Mouse (Mus musculus): ENCODE measurements around the gene Rnpep. TPM values are rescaled to one million over a fixed set of nuclear protein-coding genes. Genes with fewer than 3 reads are reported as not detected.
"Not testable (repeated sequence)": the region's sequence is repeated elsewhere in the genome, so short reads cannot be mapped to it uniquely, and the experiment has no call there.

The Rnpep gene
- polyA plus RNA-seq, 1 experiment from 2014 or later = 61.0 TPM

GRCm38 (mm10) chr1:135258380-135259127 is 25.3 kb downstream of the Rnpep start, which contains the start of gene Elf3:
TSS of gene Elf3 (minus strand) at chr1:135258568.
- Histone ChIP-seq H3K9ac (peak within 1 kb of the TSS; percentile 58), H3K36me3 (peaks cover 23% of the 10 kb centered on the region), H3K4me1 (replicated peaks) (peaks cover 28% of the 10 kb centered on the region), H3K27ac (ENCODE audit: poor library complexity, severe bottlenecking) (no peak within 1 kb of the TSS), H3K9me3 (replicated peaks) (no peaks in the 10 kb centered on the region), H3K4me3 (peak within 1 kb of the TSS; percentile 31), H3K27me3 (replicated peaks) (peaks cover 41% of the 10 kb centered on the region), H3K4me2 (peak within 1 kb of the TSS; percentile 71)
- peak; percentile 54 for ATAC-seq (ENCODE audit: insufficient number of reproducible peaks, low FRiP score)
- WGBS = 9% methylated on average over 19 of the region's 19 CpGs

DNA sequence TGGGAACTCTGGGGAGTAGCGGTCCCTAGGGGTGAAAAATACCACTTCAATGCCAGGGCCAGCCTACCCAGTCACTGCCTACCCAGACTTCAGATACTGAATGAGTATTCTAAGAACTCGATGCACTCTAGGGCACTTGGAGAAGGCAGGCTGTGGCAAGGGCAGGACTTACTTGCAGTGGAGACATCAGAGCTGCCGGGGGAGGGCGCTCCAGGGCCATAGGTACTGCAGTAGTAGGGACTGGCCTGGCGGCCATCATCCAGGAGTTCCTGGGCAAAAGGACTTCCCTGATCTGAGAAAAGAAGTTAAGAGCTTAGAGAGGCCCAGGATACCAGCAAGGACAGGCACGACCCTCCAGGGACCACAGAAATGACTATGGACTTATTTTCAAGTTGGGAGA is 27.6 kb downstream of the Rnpep start:
- Histone ChIP-seq H3K4me2 (no peak overlapping the region), H3K27me3 (replicated peaks) (peaks cover 44% of the 10 kb centered on the region), H3K27ac (ENCODE audit: poor library complexity, severe bottlenecking) (no peak overlapping the region), H3K9ac (no peak overlapping the region), H3K4me1 (replicated peaks) (peaks cover 31% of the 10 kb centered on the region), H3K9me3 (replicated peaks) (no peaks in the 10 kb centered on the region), H3K4me3 (no peak overlapping the region), H3K36me3 (0 out of 2 replicates have a peak, but pooled peaks cover under 1% of the 10 kb centered on the region)
- ATAC-seq (ENCODE audit: insufficient number of reproducible peaks, low FRiP score) = no peak
- 73% methylated on average over 6 of the region's 6 CpGs for WGBS

DNA sequence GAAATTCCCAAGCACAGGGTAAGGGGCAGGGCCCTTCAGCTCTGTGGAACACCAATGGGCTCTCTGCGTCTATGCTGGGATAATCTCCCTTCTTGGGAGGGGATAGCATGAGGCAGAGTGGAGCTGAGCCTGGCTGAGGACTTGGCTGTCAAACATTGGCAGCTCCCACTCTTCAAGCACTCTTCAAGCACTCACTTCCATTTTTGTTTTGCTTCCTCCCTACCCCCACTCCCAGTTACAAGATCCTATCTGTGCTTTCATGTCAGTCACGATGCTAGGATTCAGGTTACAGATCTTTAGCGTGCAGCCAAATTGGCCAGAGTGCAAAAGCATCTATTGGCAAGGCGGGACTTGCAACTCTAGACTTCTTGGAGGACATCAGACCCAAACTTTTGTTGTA is 31.0 kb downstream of the Rnpep start:
- Histone ChIP-seq H3K36me3 (no peaks in the 10 kb centered on the region), H3K9me3 (replicated peaks) (no peaks in the 10 kb centered on the region), H3K9ac (no peak overlapping the region), H3K4me2 (no peak overlapping the region), H3K27ac (ENCODE audit: poor library complexity, severe bottlenecking) (no peak overlapping the region), H3K27me3 (replicated peaks) (peaks cover 75% of the 10 kb centered on the region), H3K4me1 (replicated peaks) (peaks cover 16% of the 10 kb centered on the region; the same call in 1 of the 2 replicates), H3K4me3 (no peak overlapping the region)
- ATAC-seq (ENCODE audit: insufficient number of reproducible peaks, low FRiP score) = no peak
- WGBS = 28% methylated on average over 4 of the region's 4 CpGs

- Histone ChIP-seq H3K9me3 (replicated peaks) (no peaks in the 10 kb centered on the region), H3K4me2 (no peak overlapping the region), H3K27me3 (replicated peaks) (peaks cover 75% of the 10 kb centered on the region), H3K27ac (ENCODE audit: poor library complexity, severe bottlenecking) (no peak overlapping the region), H3K4me1 (replicated peaks) (peaks cover 16% of the 10 kb centered on the region; the same call in 1 of the 2 replicates), H3K36me3 (no peaks in the 10 kb centered on the region), H3K9ac (no peak overlapping the region), H3K4me3 (no peak overlapping the region)
- ATAC-seq (ENCODE audit: insufficient number of reproducible peaks, low FRiP score) = no peak
- 84% methylated on average over 8 of the region's 8 CpGs for WGBS
These were observed 32.5 kb downstream of the Rnpep start for GRCm38 (mm10) chr1:135251405-135251804.

- no peak overlapping the region for H3K27ac ChIP-seq (ENCODE audit: poor library complexity, severe bottlenecking)
- H3K4me2 ChIP-seq = no peak overlapping the region
- ATAC-seq (ENCODE audit: insufficient number of reproducible peaks, low FRiP score) = peak; percentile 68; the same call in 1 of the 2 replicates
- no peak overlapping the region for H3K9ac ChIP-seq
- H3K4me3 ChIP-seq = no peak overlapping the region
- H3K36me3 ChIP-seq = no peaks in the 10 kb centered on the region
- H3K27me3 ChIP-seq (replicated peaks) = peaks cover 71% of the 10 kb centered on the region
- 49% methylated on average over 2 of the region's 3 CpGs for WGBS
- peaks cover 16% of the 10 kb centered on the region; the same call in 1 of the 2 replicates for H3K4me1 ChIP-seq (replicated peaks)
- no peaks in the 10 kb centered on the region for H3K9me3 ChIP-seq (replicated peaks)
These were observed 33.2 kb downstream of the Rnpep start for GRCm38 (mm10) chr1:135250706-135251105.

DNA sequence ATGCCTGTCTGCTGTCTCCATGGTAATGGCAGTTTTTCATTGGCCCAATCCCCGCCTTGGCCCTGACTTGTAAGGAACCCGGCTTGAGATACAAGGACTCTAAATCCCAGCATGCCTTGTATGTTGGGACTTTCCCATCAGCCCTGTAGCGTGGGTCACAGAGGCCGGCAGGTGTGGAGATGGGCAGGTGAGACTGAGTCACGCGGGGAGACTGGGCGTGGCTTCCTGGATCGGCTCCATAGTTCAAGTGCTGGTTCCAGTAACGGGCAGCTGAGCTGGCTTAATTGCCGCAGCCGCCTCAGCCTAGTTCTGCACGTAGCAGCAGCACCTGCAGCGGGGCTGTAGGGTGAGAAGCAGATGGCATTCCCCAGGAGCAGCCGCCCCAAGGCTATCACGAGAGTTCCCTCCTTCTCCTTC is 35.4 kb downstream of the Rnpep start:
- peaks cover 51% of the 10 kb centered on the region for H3K27me3 ChIP-seq (replicated peaks)
- H3K4me3 ChIP-seq = no peak overlapping the region
- ATAC-seq (ENCODE audit: insufficient number of reproducible peaks, low FRiP score) = no peak
- no peaks in the 10 kb centered on the region for H3K9me3 ChIP-seq (replicated peaks)
- peaks cover 16% of the 10 kb centered on the region; the same call in 1 of the 2 replicates for H3K4me1 ChIP-seq (replicated peaks)
- 12% methylated on average over 15 of the region's 15 CpGs for WGBS
- peak overlapping the region; percentile 41 for H3K4me2 ChIP-seq
- H3K27ac ChIP-seq (ENCODE audit: poor library complexity, severe bottlenecking) = no peak overlapping the region
- no peaks in the 10 kb centered on the region for H3K36me3 ChIP-seq
- H3K9ac ChIP-seq = no peak overlapping the region

GRCm38 (mm10) chr1:135244014-135244413 is 39.9 kb downstream of the Rnpep start:
- H3K4me3 ChIP-seq = no peak overlapping the region
- H3K4me2 ChIP-seq = no peak overlapping the region
- no peak overlapping the region for H3K9ac ChIP-seq
- 73% methylated on average over 8 of the region's 8 CpGs for WGBS
- peaks cover 26% of the 10 kb centered on the region for H3K27me3 ChIP-seq (replicated peaks)
- ATAC-seq (ENCODE audit: insufficient number of reproducible peaks, low FRiP score) = no peak
- H3K9me3 ChIP-seq (replicated peaks) = no peaks in the 10 kb centered on the region
- 0 out of 2 replicates have a peak, but pooled peaks cover 4% of the 10 kb centered on the region for H3K4me1 ChIP-seq (replicated peaks)
- H3K36me3 ChIP-seq = no peaks in the 10 kb centered on the region
- no peak overlapping the region for H3K27ac ChIP-seq (ENCODE audit: poor library complexity, severe bottlenecking)

DNA sequence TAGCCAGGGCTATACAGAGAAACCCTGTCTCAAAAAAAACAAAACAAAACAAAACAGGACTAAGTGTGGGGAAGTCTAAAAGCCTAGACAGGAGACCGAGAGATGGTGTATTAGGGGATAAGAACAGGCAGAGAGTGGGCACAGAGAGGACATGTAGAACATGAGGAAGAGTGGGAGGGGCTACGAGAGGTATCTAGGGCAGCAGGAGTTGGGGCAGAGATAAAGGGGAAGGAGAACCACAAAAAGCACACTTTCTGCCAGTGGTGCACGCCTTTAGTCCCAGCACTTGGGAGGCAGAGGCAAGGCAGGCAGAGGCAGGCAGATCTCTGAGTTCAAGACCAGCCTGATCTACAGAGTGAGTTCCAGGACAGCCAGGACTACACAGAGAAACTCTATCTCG is 43.7 kb downstream of the Rnpep start:
- H3K27ac ChIP-seq (ENCODE audit: poor library complexity, severe bottlenecking); H3K4me2 ChIP-seq; ATAC-seq (ENCODE audit: insufficient number of reproducible peaks, low FRiP score); H3K27me3 ChIP-seq (replicated peaks); H3K9ac ChIP-seq; H3K36me3 ChIP-seq; H3K4me1 ChIP-seq (replicated peaks); H3K9me3 ChIP-seq (replicated peaks); H3K4me3 ChIP-seq: not testable (repeated sequence)
- 63% methylated on average over 4 of the region's 4 CpGs for WGBS

- H3K4me1 ChIP-seq (replicated peaks) = no peaks in the 10 kb centered on the region
- WGBS = 65% methylated on average over 12 of the region's 12 CpGs
- H3K9me3 ChIP-seq (replicated peaks) = no peaks in the 10 kb centered on the region
- no peak overlapping the region for H3K4me2 ChIP-seq
- no peak overlapping the region for H3K9ac ChIP-seq
- peaks cover 4% of the 10 kb centered on the region for H3K27me3 ChIP-seq (replicated peaks)
- no peak overlapping the region for H3K27ac ChIP-seq (ENCODE audit: poor library complexity, severe bottlenecking)
- no peaks in the 10 kb centered on the region for H3K36me3 ChIP-seq
- H3K4me3 ChIP-seq = no peak overlapping the region
- ATAC-seq (ENCODE audit: insufficient number of reproducible peaks, low FRiP score) = no peak
These were observed 46.6 kb downstream of the Rnpep start for GRCm38 (mm10) chr1:135237131-135237851.

GRCm38 (mm10) chr1:135234771-135235170 is 49.1 kb downstream of the Rnpep start:
- Histone ChIP-seq H3K9ac (no peak overlapping the region), H3K9me3 (replicated peaks) (no peaks in the 10 kb centered on the region), H3K36me3 (no peaks in the 10 kb centered on the region), H3K4me1 (replicated peaks) (no peaks in the 10 kb centered on the region), H3K27ac (ENCODE audit: poor library complexity, severe bottlenecking) (no peak overlapping the region), H3K4me3 (no peak overlapping the region), H3K4me2 (no peak overlapping the region), H3K27me3 (replicated peaks) (peaks cover 8% of the 10 kb centered on the region)
- 78% methylated on average over 12 of the region's 12 CpGs for WGBS
- no peak for ATAC-seq (ENCODE audit: insufficient number of reproducible peaks, low FRiP score)

- WGBS = 86% methylated on average over 6 of the region's 6 CpGs
- no peak overlapping the region for H3K27ac ChIP-seq (ENCODE audit: poor library complexity, severe bottlenecking)
- no peaks in the 10 kb centered on the region for H3K9me3 ChIP-seq (replicated peaks)
- H3K4me3 ChIP-seq = no peak overlapping the region
- no peak for ATAC-seq (ENCODE audit: insufficient number of reproducible peaks, low FRiP score)
- H3K9ac ChIP-seq = no peak overlapping the region
- no peaks in the 10 kb centered on the region for H3K4me1 ChIP-seq (replicated peaks)
- peaks cover 8% of the 10 kb centered on the region for H3K27me3 ChIP-seq (replicated peaks)
- no peaks in the 10 kb centered on the region for H3K36me3 ChIP-seq
- no peak overlapping the region for H3K4me2 ChIP-seq
These were observed 49.9 kb downstream of the Rnpep start for GRCm38 (mm10) chr1:135233961-135234360.

Data from heart, embryonic 12.5 days (tissue).